Mouse (Mus musculus): Measurements from ENCODE around the gene Mob2. TPM values are rescaled to one million over a fixed set of nuclear protein-coding genes. Genes with fewer than 3 reads are reported as not detected.

Gene Mob2
- 40.6 and 44.6 TPM in 2 replicates for polyA plus RNA-seq (2012; rRNA removed)

GRCm38 (mm10) chr7:142060931-142061565 lies at the start of gene Mob2:
TSS of gene Mob2 (minus strand) at chr7:142061065.

GRCm38 (mm10) chr7:142095183-142095931 lies 34.5 kb upstream of the Mob2 start, which contains the start of gene Dusp8:
TSS of gene Dusp8 (minus strand) at chr7:142095843.

Other genes starting within 250 kb of the Mob2 start
- gene Muc5b, start 222.0 kb downstream of the Mob2 start, polyA plus RNA-seq (2012; rRNA removed): not detected in 2 replicates
- 13.5 and 15.3 TPM in 2 replicates for gene Tollip, start 142.6 kb downstream of the Mob2 start, polyA plus RNA-seq (2012; rRNA removed)
- gene Brsk2, start 111.3 kb downstream of the Mob2 start, polyA plus RNA-seq (2012; rRNA removed): 0.03 TPM in 1 of 2 replicates, not detected in the other
- gene Dusp8, start 34.8 kb upstream of the Mob2 start, polyA plus RNA-seq (2012; rRNA removed): 2.7 and 2.8 TPM in 2 replicates
- not detected in 2 replicates for gene Gm45618, start 59.7 kb upstream of the Mob2 start, polyA plus RNA-seq (2012; rRNA removed)
- not detected in 2 replicates for gene Gm39115, start 75.0 kb upstream of the Mob2 start, polyA plus RNA-seq (2012; rRNA removed)
- not detected in 2 replicates for gene Gm45337, start 83.5 kb upstream of the Mob2 start, polyA plus RNA-seq (2012; rRNA removed)
- gene Gm29735, start 96.0 kb upstream of the Mob2 start, polyA plus RNA-seq (2012; rRNA removed): not detected in 2 replicates
- gene Gm4553, start 104.7 kb upstream of the Mob2 start, polyA plus RNA-seq (2012; rRNA removed): not detected in 2 replicates
- gene Krtap5-2, start 114.9 kb upstream of the Mob2 start, polyA plus RNA-seq (2012; rRNA removed): not detected in 2 replicates
- gene Gm10153, start 129.3 kb upstream of the Mob2 start, polyA plus RNA-seq (2012; rRNA removed): not detected in 2 replicates
- not detected in 2 replicates for gene Krtap5-3, start 140.3 kb upstream of the Mob2 start, polyA plus RNA-seq (2012; rRNA removed)
- gene Gm7579, start 150.8 kb upstream of the Mob2 start, polyA plus RNA-seq (2012; rRNA removed): not detected in 2 replicates
- gene Krtap5-5, start 168.9 kb upstream of the Mob2 start, polyA plus RNA-seq (2012; rRNA removed): not detected in 2 replicates
- not detected in 2 replicates for gene Gm40460, start 180.0 kb upstream of the Mob2 start, polyA plus RNA-seq (2012; rRNA removed)
- not detected in 2 replicates for gene Gm2431, start 197.3 kb upstream of the Mob2 start, polyA plus RNA-seq (2012; rRNA removed)
- gene Gm4559, start 213.3 kb upstream of the Mob2 start, polyA plus RNA-seq (2012; rRNA removed): not detected in 2 replicates
- not detected in 2 replicates for gene Krtap5-1, start 236.1 kb upstream of the Mob2 start, polyA plus RNA-seq (2012; rRNA removed)
- not detected in 2 replicates for gene Krtap5-4, start 242.5 kb upstream of the Mob2 start, polyA plus RNA-seq (2012; rRNA removed)